Mouse (Mus musculus) forebrain, embryonic 14.5 days (tissue): ENCODE results near the gene Gm49383. TPM values are rescaled to one million over a fixed set of nuclear protein-coding genes. Genes with fewer than 3 reads are reported as not detected.
A peak's percentile ranks its signal among the peaks of the same experiment; 100 is the strongest.
"Not testable (repeated sequence)": the region's sequence is repeated elsewhere in the genome, so short reads cannot be mapped to it uniquely, and the experiment has no call there.

ENCODE experiments used
- ATAC-seq: fragments of 200-750 bp; cut with Nextera tagmentation; 2 replicates; pipeline ENCODE4 v1.8.0; 2017; ENCODE audit warnings: mild to moderate bottlenecking, moderate library complexity
- DNase-seq: peaks from one replicate; pipeline ENCODE4 v3.0.0-alpha.2; 2015; ENCODE audit warnings: low spot score
- H3K27ac ChIP-seq: fragments of 300-500 bp; sonication (generic); 2 replicates; pipeline ENCODE4 v1.5.1; 2014; ENCODE audit warnings: low read depth, mild to moderate bottlenecking, control low read depth, low read length, moderate library complexity
- H3K27me3 ChIP-seq: fragments of 300-500 bp; sonication (generic); replicated peaks from 2 replicates; pipeline ENCODE4 v1.6.1; 2014; ENCODE audit warnings: low read length, control low read depth, mixed read lengths; ENCODE audit not compliant: control insufficient read depth, insufficient read depth
- H3K36me3 ChIP-seq: fragments of 300-500 bp; sonication (generic); 2 replicates; pipeline ENCODE4 v1.6.1; 2014; ENCODE audit warnings: low read length, control low read depth; ENCODE audit not compliant: control insufficient read depth, insufficient read depth
- H3K4me1 ChIP-seq: fragments of 300-500 bp; sonication (generic); 2 replicates; pipeline ENCODE4 v1.6.1; 2014; ENCODE audit warnings: antibody characterized with exemption, low read length, control low read depth; ENCODE audit not compliant: control insufficient read depth, insufficient read depth
- H3K4me2 ChIP-seq: fragments of 300-500 bp; sonication (generic); 2 replicates; pipeline ENCODE4 v1.6.1; 2014; ENCODE audit warnings: mild to moderate bottlenecking, control low read depth, low read length
- H3K4me3 ChIP-seq: fragments of 300-500 bp; sonication (generic); 2 replicates; pipeline ENCODE4 v1.5.1; 2014; ENCODE audit warnings: low read depth, low read length, control low read depth
- H3K9ac ChIP-seq: fragments of 300-500 bp; sonication (generic); 2 replicates; pipeline ENCODE4 v1.6.1; 2014; ENCODE audit warnings: mild to moderate bottlenecking, low read length, control low read depth, moderate library complexity
- H3K9me3 ChIP-seq: fragments of 300-500 bp; sonication (generic); replicated peaks from 2 replicates; pipeline ENCODE4 v1.6.1; 2016; ENCODE audit warnings: low read length, control low read depth, mixed read lengths; ENCODE audit not compliant: control insufficient read depth
- WGBS: fragments of 180-500 bp; shearing (Covaris S2); extraction: QIAGEN DNeasy Blood & Tissue Kit; methylation state at CpG from one replicate; pipeline ENCODE4 v1.1.7; 2014; 5-methylcytosine and 5-hydroxymethylcytosine counted together
- polyA plus RNA-seq: library from polyadenylated mRNA; unstranded; fragments of >200 nt; fragmentation: Nextera tagmentation; extraction: Ambion mirVana; gene quantifications from 2 replicates; pipeline ENCODE4 v1.2.1, GENCODE M21; 2014

The Gm49383 gene
- polyA plus RNA-seq, 1 experiment from 2014 or later: 26.1 TPM

DNA sequence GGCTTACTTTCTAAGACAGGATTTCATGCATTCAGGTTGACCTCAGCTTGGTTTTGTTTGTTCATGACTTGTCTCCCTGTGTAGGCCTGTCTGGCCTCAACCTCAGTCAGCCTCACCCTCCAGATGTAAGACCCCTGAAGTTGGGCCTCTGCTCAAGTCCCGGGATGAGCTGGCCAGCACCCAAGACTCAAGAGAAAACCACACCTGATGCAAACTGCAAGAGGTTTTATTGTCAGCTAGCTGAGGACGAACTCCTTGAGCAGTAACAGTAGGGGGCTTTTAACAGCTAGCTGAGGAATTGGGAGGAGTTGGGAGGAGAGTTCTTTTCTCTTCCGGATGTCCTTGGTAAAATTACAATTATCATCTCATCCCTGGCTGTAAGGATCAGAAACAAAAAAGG lies 19.4 kb downstream of the Gm49383 start:
- Histone ChIP-seq H3K27me3 (no peaks in the 10 kb centered on the region), H3K9me3 (no peaks in the 10 kb centered on the region), H3K4me1 (no peaks in the 10 kb centered on the region), H3K9ac (no peak overlapping the region), H3K27ac (no peak overlapping the region), H3K4me3 (no peak overlapping the region), H3K4me2 (no peak overlapping the region), H3K36me3 (peaks cover 13% of the 10 kb centered on the region)
- no peak for DNase-seq
- no peak for ATAC-seq
- 71% methylated on average over 3 of the region's 3 CpGs for WGBS

- no peak overlapping the region for H3K4me2 ChIP-seq
- ATAC-seq (no peak), DNase-seq (no peak)
- no peaks in the 10 kb centered on the region for H3K4me1 ChIP-seq
- H3K9ac ChIP-seq: no peak overlapping the region
- WGBS: 92% methylated on average over 3 of the region's 3 CpGs
- 0 out of 2 replicates have a peak, but pooled peaks cover 9% of the 10 kb centered on the region for H3K36me3 ChIP-seq
- no peaks in the 10 kb centered on the region for H3K9me3 ChIP-seq
- H3K27ac ChIP-seq: no peak overlapping the region
- no peak overlapping the region for H3K4me3 ChIP-seq
- no peaks in the 10 kb centered on the region for H3K27me3 ChIP-seq
These were observed 20.9 kb downstream of the Gm49383 start for GRCm38 (mm10) chr12:69175975-69176374.

- Histone ChIP-seq H3K9me3 (no peaks in the 10 kb centered on the region), H3K4me3 (no peak overlapping the region), H3K27me3 (no peaks in the 10 kb centered on the region), H3K4me2 (no peak overlapping the region), H3K27ac (no peak overlapping the region), H3K4me1 (peaks cover 4% of the 10 kb centered on the region; the same call in 1 of the 2 replicates), H3K36me3 (0 out of 2 replicates have a peak, but pooled peaks cover 6% of the 10 kb centered on the region), H3K9ac (no peak overlapping the region)
- 92% methylated on average over 2 of the region's 2 CpGs for WGBS
- DNase-seq (no peak), ATAC-seq (no peak)
These were observed 25.6 kb downstream of the Gm49383 start for GRCm38 (mm10) chr12:69171307-69171706.

GRCm38 (mm10) chr12:69168461-69169106 lies 28.3 kb downstream of the Gm49383 start, which contains the start of gene Lrr1:
Lrr1 (plus strand) TSS chr12:69168814.
- peak within 1 kb of the TSS; percentile 81 for H3K4me2 ChIP-seq
- H3K27me3 ChIP-seq: no peaks in the 10 kb centered on the region
- peak within 1 kb of the TSS; percentile 63 for H3K4me3 ChIP-seq
- peaks cover 4% of the 10 kb centered on the region; the same call in 1 of the 2 replicates for H3K4me1 ChIP-seq
- H3K36me3 ChIP-seq: 0 out of 2 replicates have a peak, but pooled peaks cover 3% of the 10 kb centered on the region
- DNase-seq (peak; percentile 89), ATAC-seq (peak; percentile 94)
- H3K9ac ChIP-seq: peak within 1 kb of the TSS; percentile 74
- no peaks in the 10 kb centered on the region for H3K9me3 ChIP-seq
- WGBS: under 1% methylated on average over 40 of the region's 40 CpGs
- peak within 1 kb of the TSS; percentile 48; the same call in 1 of the 2 replicates for H3K27ac ChIP-seq

DNA sequence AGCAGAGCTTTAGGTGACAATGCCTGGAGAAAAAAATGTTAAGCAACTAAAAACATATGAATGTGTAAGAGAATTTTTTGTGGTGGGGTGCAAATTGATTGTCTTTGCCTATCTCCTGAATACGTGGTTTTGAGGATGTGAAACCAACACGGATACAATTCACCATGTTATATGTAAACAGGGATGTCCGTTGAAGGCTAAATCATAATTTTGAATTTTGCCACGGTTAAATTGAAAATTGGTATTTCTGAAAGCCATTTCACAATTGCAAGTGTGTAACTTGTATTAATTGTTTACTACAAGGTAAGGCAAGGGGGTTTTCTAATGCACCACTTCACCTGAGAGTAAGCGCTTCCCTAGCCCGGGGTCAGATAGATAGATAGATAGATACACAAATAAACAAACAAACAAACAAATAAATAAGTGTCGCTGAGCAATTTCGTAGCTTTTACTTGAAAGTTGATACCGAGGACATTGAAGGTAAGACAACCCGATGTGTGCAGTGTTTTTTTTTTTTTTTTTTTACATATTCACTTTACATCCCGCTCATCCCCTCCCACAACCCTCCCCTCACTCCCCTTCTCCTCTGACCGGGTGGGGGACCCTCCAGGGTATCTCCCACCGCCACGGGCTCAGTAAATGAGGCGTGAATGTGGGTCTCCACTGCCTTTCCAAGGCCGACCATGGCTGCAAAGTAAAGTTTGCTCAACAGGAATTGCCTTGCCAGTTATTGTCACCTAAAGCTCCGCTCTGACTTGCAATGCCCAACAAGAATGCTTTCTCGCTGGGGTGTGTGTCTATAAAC lies 29.0 kb downstream of the Gm49383 start:
- Histone ChIP-seq H3K27ac (0 out of 2 replicates have a peak overlapping the region, but pooled peaks have one; percentile 48), H3K4me2 (peak overlapping the region; percentile 81), H3K27me3 (no peaks in the 10 kb centered on the region), H3K4me1 (peaks cover 4% of the 10 kb centered on the region; the same call in 1 of the 2 replicates), H3K4me3 (peak overlapping the region; percentile 63), H3K9me3 (no peaks in the 10 kb centered on the region), H3K36me3 (0 out of 2 replicates have a peak, but pooled peaks cover 3% of the 10 kb centered on the region), H3K9ac (peak overlapping the region; percentile 74)
- peak; percentile 52 for ATAC-seq
- DNase-seq: no peak
- WGBS: 8% methylated on average over 18 of the region's 18 CpGs

DNA sequence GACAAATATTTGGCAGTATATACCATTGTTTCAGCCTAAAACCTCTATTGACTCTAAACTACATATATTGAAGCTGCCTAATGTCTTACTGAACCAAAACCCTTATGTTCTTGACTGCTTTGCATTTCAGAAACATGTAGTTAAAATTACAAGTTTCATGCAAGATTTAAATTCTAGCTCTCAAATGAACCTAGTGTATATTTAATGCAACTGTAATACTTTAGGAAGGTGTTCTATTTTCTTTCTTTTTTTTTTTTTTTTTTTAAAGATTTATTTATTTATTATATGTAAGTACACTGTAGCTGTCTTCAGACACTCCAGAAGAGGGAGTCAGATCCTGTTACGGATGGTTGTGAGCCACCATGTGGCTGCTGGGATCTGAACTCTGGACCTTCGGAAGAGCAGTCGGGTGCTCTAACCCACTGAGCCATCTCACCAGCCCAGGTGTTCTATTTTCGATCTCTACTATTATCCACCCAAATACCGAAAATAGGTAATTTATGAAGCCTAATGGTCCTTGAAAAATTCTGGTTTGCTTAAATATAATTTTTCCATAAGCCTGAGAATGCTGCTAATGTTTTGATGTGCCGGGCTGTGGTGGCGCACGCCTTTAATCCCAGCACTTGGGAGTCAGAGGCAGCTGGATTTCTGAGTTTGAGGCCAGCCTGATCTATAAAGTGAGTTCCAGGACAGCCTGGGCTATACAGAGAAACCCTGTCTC lies 29.9 kb downstream of the Gm49383 start:
- H3K27ac ChIP-seq, ATAC-seq, H3K9ac ChIP-seq, H3K4me3 ChIP-seq, H3K9me3 ChIP-seq, H3K4me2 ChIP-seq, H3K27me3 ChIP-seq, DNase-seq, H3K4me1 ChIP-seq, H3K36me3 ChIP-seq: not testable (repeated sequence)
- 66% methylated on average over 8 of the region's 8 CpGs for WGBS

DNA sequence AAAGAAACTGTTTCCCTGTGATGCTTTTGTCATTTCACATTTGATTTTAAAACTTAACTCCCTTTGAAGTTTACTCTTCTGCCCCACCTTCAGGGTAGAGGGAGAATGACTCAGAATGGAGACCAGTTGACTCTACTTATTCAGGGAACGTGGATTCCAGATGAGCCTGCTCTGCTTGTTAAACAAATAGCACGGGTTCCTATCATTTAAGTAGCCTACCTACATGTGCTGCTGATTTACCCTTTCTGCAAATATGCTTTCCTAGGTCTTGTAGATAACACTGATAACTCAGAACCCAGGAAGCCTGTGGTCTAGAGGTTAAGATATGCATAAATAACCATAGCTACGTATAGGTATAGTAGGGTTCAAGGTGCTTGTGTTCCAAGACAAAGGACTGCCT lies 32.0 kb downstream of the Gm49383 start:
- peaks cover 4% of the 10 kb centered on the region; the same call in 1 of the 2 replicates for H3K4me1 ChIP-seq
- WGBS: 59% methylated on average over 3 of the region's 3 CpGs
- H3K9me3 ChIP-seq: no peaks in the 10 kb centered on the region
- no peaks in the 10 kb centered on the region for H3K27me3 ChIP-seq
- no peaks in the 10 kb centered on the region for H3K36me3 ChIP-seq
- H3K9ac ChIP-seq: no peak overlapping the region
- no peak overlapping the region for H3K27ac ChIP-seq
- no peak overlapping the region for H3K4me2 ChIP-seq
- no peak for ATAC-seq
- no peak overlapping the region for H3K4me3 ChIP-seq
- DNase-seq: no peak

GRCm38 (mm10) chr12:69163586-69163985 lies 33.3 kb downstream of the Gm49383 start:
- not testable (repeated sequence) for ATAC-seq, H3K36me3 ChIP-seq, H3K27me3 ChIP-seq, H3K9ac ChIP-seq, H3K4me3 ChIP-seq, H3K9me3 ChIP-seq, H3K4me2 ChIP-seq, H3K27ac ChIP-seq, H3K4me1 ChIP-seq, DNase-seq
- WGBS: 86% methylated on average over 4 of the region's 4 CpGs
